Mouse (Mus musculus) heart, adult 11 months (tissue): ENCODE measurements around the gene 1700008P02Rik.
"Not testable (repeated sequence)": the region's sequence is repeated elsewhere in the genome, so short reads cannot be mapped to it uniquely, and the experiment has no call there.

Experiments
- DNase-seq: peaks from one replicate; pipeline ENCODE4 v3.0.0; 2022

The 1700008P02Rik gene

GRCm38 (mm10) chr3:6620343-6620742 is at the start of gene 1700008P02Rik:
Gene 1700008P02Rik (minus strand): TSS chr3:6620443.
- DNase-seq, result peak; percentile 64

- DNase-seq, result no peak
These were observed 29.2 kb upstream of the 1700008P02Rik start for GRCm38 (mm10) chr3:6649411-6649810.

GRCm38 (mm10) chr3:6638151-6638550 is 17.9 kb upstream of the 1700008P02Rik start:
- DNase-seq, result not testable (repeated sequence)

- DNase-seq, result no peak
These were observed 14.0 kb upstream of the 1700008P02Rik start for GRCm38 (mm10) chr3:6634256-6634655.

- no peak for DNase-seq
These were observed 2.4 kb downstream of the 1700008P02Rik start for GRCm38 (mm10) chr3:6617881-6618280.
